8 mouse cellular contexts compared by ENCODE assay signal in genomic region chr5:140292152-140292551, GRCm38 (mm10). TPM values are rescaled to one million over a fixed set of nuclear protein-coding genes. Genes with fewer than 3 reads are reported as not detected.
A peak's percentile ranks its signal among the peaks of the same experiment; 100 is the strongest.
DNase-seq lines count a peak whose midpoint lies in the region; ATAC-seq lines count a peak whose summit lies in the region.

No protein-coding gene starts in this region.

- H3K36me3 ChIP-seq in limb, embryonic 13.5 days = peaks cover 82% of the 10 kb centered on the region
- peaks cover 11% of the 10 kb centered on the region; the same call in 1 of the 2 replicates for H3K36me3 ChIP-seq in neural tube, embryonic 14.5 days (ENCODE audit: control insufficient read depth, insufficient read depth, low read length)

- H3K9ac ChIP-seq in limb, embryonic 13.5 days = no peak overlapping the region
- H3K9ac ChIP-seq in neural tube, embryonic 14.5 days (replicated peaks; ENCODE audit: low read depth, low read length) = no peak overlapping the region

- H3K4me2 ChIP-seq in limb, embryonic 13.5 days (replicated peaks) = no peak overlapping the region
- H3K4me2 ChIP-seq in neural tube, embryonic 14.5 days (ENCODE audit: low read depth, low read length) = no peak overlapping the region

- WGBS in limb, embryonic 13.5 days = 78% methylated on average over 1 of the region's 1 CpGs
- 80% methylated on average over 1 of the region's 1 CpGs for WGBS in neural tube, embryonic 14.5 days

- H3K4me3 ChIP-seq in limb, embryonic 13.5 days = no peak overlapping the region
- H3K4me3 ChIP-seq in neural tube, embryonic 14.5 days (ENCODE audit: low read depth, low read length) = no peak overlapping the region

- peak; percentile 76; the same call in 1 of the 2 replicates for ATAC-seq in frontal cortex, adult (ENCODE audit: low TSS enrichment)
- 0 out of 2 replicates have a peak, but pooled peaks have one; percentile 26 for ATAC-seq in limb, embryonic 13.5 days (ENCODE audit: low FRiP score, low read depth)
- ATAC-seq in neural tube, embryonic 14.5 days (ENCODE audit: low read depth) = peak; percentile 61; the same call in 1 of the 2 replicates

- H3K27me3 ChIP-seq in limb, embryonic 13.5 days = no peaks in the 10 kb centered on the region
- no peaks in the 10 kb centered on the region for H3K27me3 ChIP-seq in neural tube, embryonic 14.5 days (ENCODE audit: control insufficient read depth, insufficient read depth, low read length)

- H3K27ac ChIP-seq in limb, embryonic 13.5 days = no peak overlapping the region
- H3K27ac ChIP-seq in neural tube, embryonic 14.5 days (ENCODE audit: low read depth, low read length) = no peak overlapping the region

- DNase-seq in urinary bladder, adult 18-20 months (ENCODE audit: low spot score in 2 of 2) = peak; percentile 22 to 46
- DNase-seq in urinary bladder, adult 2 months (ENCODE audit: low spot score) = no peak
- DNase-seq in cerebellum, adult 18-20 months = peak; percentile 57 to 61
- DNase-seq in kidney, adult 8-10 months = peak; percentile 61 to 77
- peak; percentile 80 to 82 for DNase-seq in thymus, postnatal 10 days (ENCODE audit: low spot score in 2 of 2)

- H3K4me1 ChIP-seq in limb, embryonic 13.5 days = 0 out of 2 replicates have a peak, but pooled peaks cover 3% of the 10 kb centered on the region
- H3K4me1 ChIP-seq in neural tube, embryonic 14.5 days (ENCODE audit: control insufficient read depth, insufficient read depth, low read length) = no peaks in the 10 kb centered on the region

- no peaks in the 10 kb centered on the region for H3K9me3 ChIP-seq in limb, embryonic 13.5 days
- no peaks in the 10 kb centered on the region for H3K9me3 ChIP-seq in neural tube, embryonic 14.5 days (ENCODE audit: control insufficient read depth, low read length)

RNA-seq across cellular contexts. Expression of gene Mad1l1, which starts 29.2 kb away (rescaled TPM):
- 13.2 and 13.8 TPM in 2 replicates for polyA plus RNA-seq in urinary bladder, adult 2 months (2012; rRNA removed)
- 51.1 and 52.6 TPM in 2 replicates for polyA plus RNA-seq in limb, embryonic 13.5 days (2015; fragmentation: Nextera tagmentation; extraction: Ambion mirVana)
- 27.2 and 34.3 TPM in 2 replicates for polyA plus RNA-seq in neural tube, embryonic 14.5 days (2014; fragmentation: Nextera tagmentation; extraction: Ambion mirVana)

RNA-seq across cellular contexts. Expression of gene Nudt1, which starts 29.3 kb away (rescaled TPM):
- polyA plus RNA-seq in urinary bladder, adult 2 months (2012; rRNA removed) = 19.0 and 21.6 TPM in 2 replicates
- 45.8 and 46.6 TPM in 2 replicates for polyA plus RNA-seq in limb, embryonic 13.5 days (2015; fragmentation: Nextera tagmentation; extraction: Ambion mirVana)
- polyA plus RNA-seq in neural tube, embryonic 14.5 days (2014; fragmentation: Nextera tagmentation; extraction: Ambion mirVana) = 24.5 and 28.2 TPM in 2 replicates

RNA-seq across cellular contexts. Expression of gene Mrm2, which starts 39.5 kb away (rescaled TPM):
- polyA plus RNA-seq in urinary bladder, adult 2 months (2012; rRNA removed) = 11.8 and 12.0 TPM in 2 replicates
- polyA plus RNA-seq in limb, embryonic 13.5 days (2015; fragmentation: Nextera tagmentation; extraction: Ambion mirVana) = 23.2 and 24.1 TPM in 2 replicates
- 22.3 and 22.7 TPM in 2 replicates for polyA plus RNA-seq in neural tube, embryonic 14.5 days (2014; fragmentation: Nextera tagmentation; extraction: Ambion mirVana)

Comparison
In these comparisons a context has a peak if more than half of its experiments do, and no peak if none do; other contexts are left out.
1. ATAC-seq: peak in every context shown above with its lines; median percentile 76 in frontal cortex, adult; 61 in neural tube, embryonic 14.5 days; 26 in limb, embryonic 13.5 days.